Mouse (Mus musculus) embryonic fibroblast, embryonic 13.5 days (primary cell): Measurements from ENCODE around the gene Bcor.

Experiments
- CTCF ChIP-seq: IDR thresholded peaks from 2 replicates; pipeline ENCODE4 v1.5.1; 2011; ENCODE audit warnings: mild to moderate bottlenecking, control low read depth, low read length, moderate library complexity, borderline replicate concordance; ENCODE audit not compliant: insufficient read depth
- POLR2A ChIP-seq: IDR thresholded peaks from 2 replicates; pipeline ENCODE4 v1.6.1; 2011; ENCODE audit warnings: low read depth, mild to moderate bottlenecking, control low read depth, low read length, moderate library complexity

- TF ChIP-seq CTCF = no peak
- TF ChIP-seq POLR2A = no peak
These were observed 54.8 kb downstream of the Bcor start for GRCm38 (mm10) chrX:12105358-12105757.
